Mouse (Mus musculus) myocyte (in vitro differentiated cells): Measurements from ENCODE around the gene Lsm6.

Experiments
- MYOD1 ChIP-seq, 3 experiments: IDR thresholded peaks; one replicate each; pipeline ENCODE4 v1.6.1; 2011; ENCODE audit warnings: control low read depth in 2 of 3, low read depth in 2 of 3, mild to moderate bottlenecking in 2 of 3, moderate library complexity in 1 of 3; ENCODE audit not compliant: insufficient read length in 2 of 3, control insufficient read depth in 1 of 3
- POLR2A ChIP-seq: IDR thresholded peaks from one replicate; pipeline ENCODE4 v1.6.1; 2011; ENCODE audit warnings: low read depth, mild to moderate bottlenecking, control low read depth, moderate library complexity; ENCODE audit not compliant: insufficient read length

GRCm38 (mm10) chr8:78867036-78867435 is 46.1 kb upstream of the Lsm6 start:
- TF ChIP-seq POLR2A, result no peak
- no peak for TF ChIP-seq MYOD1 (IDR thresholded peaks at IDR 0.05; ENCODE audit: control insufficient read depth in 1 of 3, insufficient read length in 2 of 3, low read depth in 2 of 3)
